7 mouse cellular contexts compared by ENCODE assay signal in genomic region chr13:51568911-51569684, GRCm38 (mm10). TPM values are rescaled to one million over a fixed set of nuclear protein-coding genes. Genes with fewer than 3 reads are reported as not detected.
DNase-seq lines count a peak whose midpoint lies in the region; ATAC-seq and TF ChIP-seq lines count a peak whose summit lies in the region.

TSS of gene Shc3 (minus strand) at chr13:51569419.

- peak; percentile 87 for DNase-seq in embryonic facial prominence, embryonic 10.5 days (ENCODE audit: low spot score)
- DNase-seq in heart, adult 2 months: peak; percentile 60 to 71
- peak; percentile 4 to 16 for DNase-seq in kidney, adult 8-10 months
- DNase-seq in limb, embryonic 10.5 days (ENCODE audit: low spot score): peak; percentile 69
- DNase-seq in testis, postnatal 10 days (ENCODE audit: low spot score): peak; percentile 52

- no peaks in the 10 kb centered on the region for H3K4me1 ChIP-seq in bone marrow macrophage, adult 2 months (ENCODE audit: control insufficient read depth, insufficient read depth, low read length)
- H3K4me1 ChIP-seq in embryonic facial prominence, embryonic 10.5 days: peaks cover 54% of the 10 kb centered on the region
- peaks cover 2% of the 10 kb centered on the region; the same call in 1 of the 2 replicates for H3K4me1 ChIP-seq in heart, adult 2 months (ENCODE audit: control insufficient read depth, insufficient read depth, low read length)
- H3K4me1 ChIP-seq in limb, embryonic 10.5 days: peaks cover 37% of the 10 kb centered on the region
- H3K4me1 ChIP-seq in midbrain, embryonic 15.5 days: peaks cover 53% of the 10 kb centered on the region

- H3K27me3 ChIP-seq in embryonic facial prominence, embryonic 10.5 days (replicated peaks; ENCODE audit: low read depth, poor library complexity, severe bottlenecking): peaks cover 93% of the 10 kb centered on the region
- peaks cover 12% of the 10 kb centered on the region; the same call in 1 of the 2 replicates for H3K27me3 ChIP-seq in heart, adult 2 months (ENCODE audit: control insufficient read depth, insufficient read depth, low read length)
- peaks cover 85% of the 10 kb centered on the region for H3K27me3 ChIP-seq in limb, embryonic 10.5 days (ENCODE audit: low read depth, poor library complexity, severe bottlenecking)
- H3K27me3 ChIP-seq in midbrain, embryonic 15.5 days (replicated peaks): peaks cover 7% of the 10 kb centered on the region; the same call in 1 of the 2 replicates

- H3K4me2 ChIP-seq in midbrain, embryonic 15.5 days: peak within 1 kb of the TSS; percentile 96

- H3K4me3 ChIP-seq in bone marrow macrophage, adult 2 months (ENCODE audit: insufficient read depth, low read length): peak within 1 kb of the TSS; percentile 37
- peak within 1 kb of the TSS; percentile 65 for H3K4me3 ChIP-seq in embryonic facial prominence, embryonic 10.5 days
- peak within 1 kb of the TSS; percentile 49 for H3K4me3 ChIP-seq in heart, adult 2 months
- H3K4me3 ChIP-seq in limb, embryonic 10.5 days: peak within 1 kb of the TSS; percentile 49
- peak within 1 kb of the TSS; percentile 57 for H3K4me3 ChIP-seq in midbrain, embryonic 15.5 days

- peak within 1 kb of the TSS; percentile 31; the same call in 1 of the 2 replicates for H3K9ac ChIP-seq in heart, adult 2 months (ENCODE audit: low read depth, low read length)
- H3K9ac ChIP-seq in midbrain, embryonic 15.5 days: peak within 1 kb of the TSS; percentile 46

- no peaks in the 10 kb centered on the region for H3K79me2 ChIP-seq in heart, adult 2 months (replicated peaks; ENCODE audit: control insufficient read depth, insufficient read depth, low read length)

- no peak for TF ChIP-seq EP300 in heart, adult 2 months (IDR thresholded peaks at IDR 0.05; ENCODE audit: insufficient read depth, low read depth, low read length)

- TF ChIP-seq CTCF in bone marrow macrophage, adult 2 months (IDR thresholded peaks at IDR 0.05; ENCODE audit: low read depth, low read length): no peak
- TF ChIP-seq CTCF in heart, adult 2 months (IDR thresholded peaks at IDR 0.05): no peak

- intact Hi-C loops in heart, adult 2 months (cut with DNase I): no loop called here

- under 1% methylated on average over 36 of the region's 36 CpGs for WGBS in embryonic facial prominence, embryonic 10.5 days
- 1% methylated on average over 36 of the region's 36 CpGs for WGBS in heart, adult 2 months
- WGBS in limb, embryonic 10.5 days: under 1% methylated on average over 36 of the region's 36 CpGs
- WGBS in midbrain, embryonic 15.5 days: under 1% methylated on average over 36 of the region's 36 CpGs

- H3K36me3 ChIP-seq in embryonic facial prominence, embryonic 10.5 days (replicated peaks): no peaks in the 10 kb centered on the region
- H3K36me3 ChIP-seq in heart, adult 2 months (ENCODE audit: control insufficient read depth, insufficient read depth, low read length): no peaks in the 10 kb centered on the region
- no peaks in the 10 kb centered on the region for H3K36me3 ChIP-seq in limb, embryonic 10.5 days
- H3K36me3 ChIP-seq in midbrain, embryonic 15.5 days (replicated peaks): no peaks in the 10 kb centered on the region

- H3K27ac ChIP-seq in bone marrow macrophage, adult 2 months (ENCODE audit: insufficient read depth, low read depth, low read length): no peak within 1 kb of the TSS
- peak within 1 kb of the TSS; percentile 82 for H3K27ac ChIP-seq in embryonic facial prominence, embryonic 10.5 days (replicated peaks)
- H3K27ac ChIP-seq in heart, adult 2 months: peak within 1 kb of the TSS; percentile 46
- no peak within 1 kb of the TSS for H3K27ac ChIP-seq in limb, embryonic 10.5 days
- H3K27ac ChIP-seq in midbrain, embryonic 15.5 days: peak within 1 kb of the TSS; percentile 81

- no peaks in the 10 kb centered on the region for H3K9me3 ChIP-seq in embryonic facial prominence, embryonic 10.5 days
- no peaks in the 10 kb centered on the region for H3K9me3 ChIP-seq in limb, embryonic 10.5 days (replicated peaks)
- H3K9me3 ChIP-seq in midbrain, embryonic 15.5 days: no peaks in the 10 kb centered on the region

- TF ChIP-seq POLR2A in bone marrow macrophage, adult 2 months (IDR thresholded peaks at IDR 0.05; ENCODE audit: borderline replicate concordance, low read depth, low read length): no peak
- no peak for TF ChIP-seq POLR2A in heart, adult 2 months (IDR thresholded peaks at IDR 0.05; ENCODE audit: insufficient read depth, low read depth, low read length)

- peak; percentile 93 for ATAC-seq in midbrain, embryonic 15.5 days (replicated peaks)

RNA-seq across cellular contexts. Expression of gene Shc3, which starts in this region (rescaled TPM):
- polyA plus RNA-seq in bone marrow macrophage, adult 2 months (2012; ENCODE audit: insufficient read depth, insufficient read length, missing spikeins): not detected in 2 replicates
- polyA plus RNA-seq in embryonic facial prominence, embryonic 10.5 days (2016; fragmentation: Nextera tagmentation; extraction: Ambion mirVana): 0.92 and 0.94 TPM in 2 replicates
- total RNA-seq in heart, adult 2 months (2021): 1 to 10 TPM in 1 of 2 experiments, under 1 TPM in 1; 0.91 to 2.1 TPM
- 0.80 and 1.2 TPM in 2 replicates for polyA plus RNA-seq in heart, adult 2 months (2012; rRNA removed)
- polyA plus RNA-seq in limb, embryonic 10.5 days (2016; fragmentation: Nextera tagmentation; extraction: Ambion mirVana): 0.11 and 0.14 TPM in 2 replicates
- 7.4 and 8.1 TPM in 2 replicates for polyA plus RNA-seq in midbrain, embryonic 15.5 days (2015; fragmentation: Nextera tagmentation; extraction: Ambion mirVana)

Comparison
In these comparisons a context has a peak if more than half of its experiments do, and no peak if none do; other contexts are left out.
1. Peak in DNase-seq, H3K4me3 ChIP-seq and H3K27ac ChIP-seq in embryonic facial prominence, embryonic 10.5 days; RNA of the gene not detected or under 1 TPM.
2. Peak in DNase-seq and H3K4me3 ChIP-seq in limb, embryonic 10.5 days; RNA of the gene not detected or under 1 TPM.
3. H3K27ac ChIP-seq: peak in heart, adult 2 months (single experiment) and midbrain, embryonic 15.5 days (single experiment); none in bone marrow macrophage, adult 2 months (single experiment) and limb, embryonic 10.5 days (single experiment).
4. DNase-seq: peak in every context shown above with its lines; median percentile 87 in embryonic facial prominence, embryonic 10.5 days; 69 in limb, embryonic 10.5 days; 66 in heart, adult 2 months; 52 in testis, postnatal 10 days; 10 in kidney, adult 8-10 months.
5. Peak in every context shown above with its lines, with median percentiles within 50 percentile points of each other: H3K4me3 ChIP-seq.